Mouse (Mus musculus): ENCODE results near the gene Nabp2.

DNA sequence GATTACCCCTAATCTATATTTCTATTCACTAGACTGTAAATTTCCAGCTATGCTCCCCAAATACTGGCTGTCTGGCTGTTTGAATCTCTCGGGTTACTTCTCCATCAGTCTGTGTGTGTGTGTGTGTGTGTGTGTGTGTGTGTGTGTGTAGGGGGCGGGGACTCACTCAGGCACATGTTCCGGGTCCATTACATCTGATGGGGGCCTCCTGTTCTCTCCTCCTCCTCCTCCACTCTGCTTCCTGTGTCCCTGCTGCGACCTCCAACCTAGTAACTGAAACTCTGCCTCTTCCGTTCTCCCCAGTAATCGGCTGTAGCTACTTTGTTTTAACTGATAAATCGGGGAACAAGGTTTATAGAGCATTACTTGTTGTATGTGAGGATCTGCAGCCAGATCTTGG is 13.3 kb upstream of the Nabp2 start:
- no peak for TF ChIP-seq CTCF (conservative IDR thresholded peaks at IDR 0.05; ENCODE audit: low read length)
- TF ChIP-seq POU5F1 (IDR thresholded peaks at IDR 0.05; ENCODE audit: borderline replicate concordance, low read length): no peak
- TF ChIP-seq NANOG (IDR thresholded peaks at IDR 0.05; ENCODE audit: borderline replicate concordance, low read length): no peak

Measured in E14TG2a.4 (cell line).